Mouse (Mus musculus) limb, embryonic 10.5 days (tissue): ENCODE results near the gene Zfp493. TPM values are rescaled to one million over a fixed set of nuclear protein-coding genes. Genes with fewer than 3 reads are reported as not detected.
"Not testable (repeated sequence)": the region's sequence is repeated elsewhere in the genome, so short reads cannot be mapped to it uniquely, and the experiment has no call there.

Source experiments
- DNase-seq: peaks from one replicate; pipeline ENCODE4 v3.0.0-alpha.2; 2017; ENCODE audit warnings: low spot score
- H3K27ac ChIP-seq: fragments of 300-500 bp; sonication (generic); 2 replicates; pipeline ENCODE4 v1.5.1; 2016; ENCODE audit warnings: mild to moderate bottlenecking
- H3K27me3 ChIP-seq: fragments of 300-500 bp; sonication (generic); 2 replicates; pipeline ENCODE4 v1.6.1; 2016; ENCODE audit warnings: low read depth, mild to moderate bottlenecking; ENCODE audit not compliant: poor library complexity, severe bottlenecking
- H3K36me3 ChIP-seq: fragments of 300-500 bp; sonication (generic); 2 replicates; pipeline ENCODE4 v1.6.1; 2016; ENCODE audit warnings: mild to moderate bottlenecking, moderate library complexity
- H3K4me1 ChIP-seq: fragments of 300-500 bp; sonication (generic); 2 replicates; pipeline ENCODE4 v1.6.1; 2016
- H3K4me3 ChIP-seq: fragments of 300-500 bp; sonication (generic); 2 replicates; pipeline ENCODE4 v1.5.1; 2016; ENCODE audit warnings: mild to moderate bottlenecking, moderate library complexity
- H3K9me3 ChIP-seq: fragments of 300-500 bp; sonication (generic); replicated peaks from 2 replicates; pipeline ENCODE4 v1.6.1; 2016; ENCODE audit warnings: mild to moderate bottlenecking
- WGBS: fragments of 180-500 bp; shearing (Covaris S2); methylation state at CpG from one replicate; pipeline ENCODE4 v1.1.7; 2016; 5-methylcytosine and 5-hydroxymethylcytosine counted together
- polyA plus RNA-seq: library from polyadenylated mRNA; unstranded; fragments of >200 nt; fragmentation: Nextera tagmentation; extraction: Ambion mirVana; gene quantifications from 2 replicates; pipeline ENCODE4 v1.2.1, GENCODE M21; 2016

Zfp493 gene
- 2.9 and 3.6 TPM in 2 replicates for polyA plus RNA-seq

DNA sequence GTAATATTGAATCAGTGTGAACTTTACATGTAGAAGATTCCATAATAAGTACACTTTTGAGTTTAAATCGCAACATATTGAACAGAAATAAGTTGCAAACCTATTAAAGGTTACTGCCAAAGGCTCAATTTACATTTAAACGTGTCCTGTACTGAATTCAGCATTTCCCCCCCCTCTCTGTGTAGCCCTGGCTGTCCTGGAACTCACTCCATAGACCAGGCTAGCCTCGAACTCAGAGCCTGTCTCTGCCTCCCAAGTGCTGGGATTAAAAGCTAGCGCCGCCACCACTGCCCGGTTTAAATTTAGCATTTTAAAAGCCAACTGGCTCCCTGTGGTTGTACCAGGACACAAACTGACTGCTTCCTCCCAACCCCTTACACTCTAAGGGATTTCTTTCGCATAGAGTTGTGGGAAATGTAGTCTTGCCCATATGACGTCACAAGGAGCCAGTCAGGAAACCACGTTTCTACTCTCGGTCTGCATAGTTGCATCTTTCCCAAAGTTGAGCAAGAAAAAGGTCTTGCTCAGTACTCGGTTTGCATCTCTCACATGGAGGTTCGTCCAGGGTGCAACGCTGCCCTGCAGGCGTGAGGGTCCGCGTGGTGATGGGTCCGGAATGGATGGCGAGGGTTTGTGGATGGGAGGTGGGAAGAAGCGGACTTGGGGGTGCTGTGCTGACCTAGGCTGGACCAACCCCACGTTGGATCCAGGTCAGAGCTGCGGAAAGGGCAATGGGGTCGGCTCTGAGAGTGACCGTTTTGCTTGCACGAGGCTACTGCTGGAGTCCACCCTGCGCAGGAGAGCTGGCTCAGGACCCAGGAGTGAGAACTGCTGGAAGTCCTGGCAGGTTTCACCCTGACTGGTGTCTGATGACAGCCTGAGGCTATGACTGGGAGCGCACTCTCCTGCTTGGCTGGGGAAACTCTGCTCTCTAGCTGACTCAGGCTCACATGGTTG, at the start of gene Zfp493:
Gene Zfp493 (plus strand): TSS at position 429 of the 957 bp plus-strand sequence.
- Histone ChIP-seq H3K36me3 (no peaks in the 10 kb centered on the region), H3K4me1 (peaks cover 13% of the 10 kb centered on the region), H3K27ac (peak within 1 kb of the TSS; percentile 88), H3K4me3 (peak within 1 kb of the TSS; percentile 83), H3K9me3 (no peaks in the 10 kb centered on the region), H3K27me3 (no peaks in the 10 kb centered on the region)
- WGBS: 8% methylated on average over 26 of the region's 26 CpGs
- DNase-seq: peak; percentile 76

DNA sequence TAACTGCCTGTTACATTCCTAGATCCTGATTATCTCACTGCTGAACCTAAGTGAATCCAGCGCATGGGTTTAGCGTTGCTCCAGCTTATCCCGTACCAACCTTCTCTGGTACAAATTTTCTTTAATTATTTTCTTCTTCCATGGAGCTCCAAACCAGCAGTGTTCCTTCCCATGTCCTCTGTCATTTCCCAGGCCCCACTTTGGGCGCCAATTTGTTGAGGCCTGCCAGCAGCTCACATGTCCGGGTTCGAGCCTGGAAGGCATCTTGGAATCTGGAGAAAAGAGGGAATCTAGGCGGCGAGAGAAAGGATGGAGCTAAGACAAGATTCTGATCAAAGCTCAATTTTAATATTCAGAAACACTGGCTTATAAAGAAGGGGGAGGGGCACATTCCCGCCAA, 45.1 kb upstream of the Zfp493 start:
- not testable (repeated sequence) for DNase-seq, H3K4me1 ChIP-seq, H3K4me3 ChIP-seq, H3K27me3 ChIP-seq, H3K27ac ChIP-seq, H3K9me3 ChIP-seq, H3K36me3 ChIP-seq
- 90% methylated on average over 9 of the region's 9 CpGs for WGBS

DNA sequence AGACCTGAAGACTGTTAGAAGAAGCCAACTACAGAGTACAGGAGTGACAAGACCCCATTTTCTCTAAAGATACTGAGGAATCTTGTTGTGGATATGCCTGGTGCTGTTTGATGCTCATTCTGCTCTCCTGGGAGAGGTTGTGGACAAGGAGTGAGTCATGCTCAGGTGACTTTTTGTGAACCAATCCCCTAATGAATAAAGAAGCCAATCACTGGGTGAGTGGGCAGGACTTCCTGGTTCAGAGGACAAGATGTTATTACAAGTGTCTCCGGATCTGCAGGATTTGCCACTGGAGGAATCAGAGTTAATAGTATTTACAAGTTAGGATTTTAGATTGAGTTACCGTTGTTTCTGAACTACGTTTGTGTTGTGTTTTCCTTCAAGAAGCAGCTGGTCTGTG, 36.6 kb upstream of the Zfp493 start:
- no peaks in the 10 kb centered on the region for H3K9me3 ChIP-seq
- no peaks in the 10 kb centered on the region for H3K4me1 ChIP-seq
- no peak for DNase-seq
- 88% methylated on average over 3 of the region's 3 CpGs for WGBS
- H3K27ac ChIP-seq: no peak overlapping the region
- H3K4me3 ChIP-seq: no peak overlapping the region
- H3K27me3 ChIP-seq: no peaks in the 10 kb centered on the region
- H3K36me3 ChIP-seq: peaks cover 10% of the 10 kb centered on the region

DNA sequence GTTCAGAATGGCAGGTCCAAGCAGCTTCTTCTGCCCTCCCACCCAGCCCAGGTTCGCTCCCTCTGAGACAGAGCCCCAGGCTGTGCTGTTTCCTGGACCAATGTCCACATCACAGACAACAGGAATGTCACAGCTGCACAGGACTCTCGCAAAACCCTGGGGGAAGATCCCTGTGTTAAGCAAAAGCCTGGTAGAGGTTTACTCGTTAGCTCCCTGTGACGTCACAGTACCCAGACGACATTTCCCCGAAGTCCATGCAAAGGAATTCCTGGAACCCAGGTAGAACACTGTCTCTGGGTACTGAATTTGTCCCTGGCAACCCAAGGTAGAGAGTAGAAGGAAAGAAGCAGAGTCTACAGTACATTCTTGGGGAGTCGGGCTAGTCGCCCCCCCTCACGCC, 35.6 kb upstream of the Zfp493 start:
- Histone ChIP-seq H3K4me1 (no peaks in the 10 kb centered on the region), H3K9me3 (no peaks in the 10 kb centered on the region), H3K4me3 (no peak overlapping the region), H3K27me3 (no peaks in the 10 kb centered on the region), H3K36me3 (peaks cover 20% of the 10 kb centered on the region), H3K27ac (no peak overlapping the region)
- DNase-seq: no peak
- WGBS: 92% methylated on average over 9 of the region's 9 CpGs

DNA sequence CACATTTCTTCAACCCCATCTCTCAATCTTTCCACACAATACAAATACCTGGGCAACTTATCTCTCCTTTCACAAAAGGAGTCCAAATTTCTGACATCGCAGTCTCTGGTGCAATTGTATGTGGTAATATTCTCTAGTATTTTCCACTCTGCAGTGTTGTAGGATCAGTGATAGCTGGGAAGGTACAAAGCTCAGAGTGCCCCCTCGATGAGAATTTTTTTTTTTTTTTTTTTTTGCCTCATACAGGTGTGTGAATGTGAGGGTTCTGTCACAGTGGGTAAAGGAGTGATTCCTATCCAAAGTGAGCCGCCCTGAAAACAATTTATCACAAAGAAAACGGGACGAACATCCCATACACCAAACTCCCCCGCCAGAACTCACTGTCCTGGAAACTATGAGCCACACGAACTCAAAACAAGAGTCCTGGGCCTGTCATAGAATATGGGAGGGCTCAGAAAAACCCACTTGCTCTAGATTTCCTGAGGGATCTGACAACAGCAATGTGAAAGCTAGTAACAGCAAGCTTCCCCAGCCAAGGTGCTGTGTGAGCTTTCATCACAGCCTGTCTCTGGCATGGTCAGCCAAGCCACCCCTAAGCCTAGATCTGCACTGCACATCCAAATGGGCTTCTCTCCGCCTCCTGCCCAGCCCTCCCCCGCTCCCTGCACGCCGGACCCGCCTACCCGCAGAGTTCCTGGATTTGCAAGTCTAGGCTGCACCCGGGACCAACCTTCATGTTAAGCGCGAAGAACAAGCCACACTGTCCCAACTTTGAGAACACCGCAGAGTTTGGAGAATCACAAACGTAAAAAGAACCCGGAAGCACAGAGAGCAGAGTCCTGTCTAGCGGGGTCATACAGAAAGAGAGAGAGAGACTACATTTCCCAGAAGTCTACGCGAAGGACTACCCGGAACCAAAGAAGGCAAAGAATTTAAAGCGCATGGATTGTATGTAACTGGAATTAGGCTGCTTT, 24.9 kb upstream of the Zfp493 start, which contains the start of gene Zfp85:
Gene Zfp85 (minus strand): TSS at position 896 of the 974 bp plus-strand sequence.
- Histone ChIP-seq H3K36me3 (peaks cover 12% of the 10 kb centered on the region), H3K9me3 (no peaks in the 10 kb centered on the region), H3K4me1 (peaks cover 4% of the 10 kb centered on the region; the same call in 1 of the 2 replicates), H3K27ac (peak within 1 kb of the TSS; percentile 85), H3K27me3 (no peaks in the 10 kb centered on the region), H3K4me3 (peak within 1 kb of the TSS; percentile 71)
- DNase-seq: peak; percentile 66
- 8% methylated on average over 24 of the region's 24 CpGs for WGBS

DNA sequence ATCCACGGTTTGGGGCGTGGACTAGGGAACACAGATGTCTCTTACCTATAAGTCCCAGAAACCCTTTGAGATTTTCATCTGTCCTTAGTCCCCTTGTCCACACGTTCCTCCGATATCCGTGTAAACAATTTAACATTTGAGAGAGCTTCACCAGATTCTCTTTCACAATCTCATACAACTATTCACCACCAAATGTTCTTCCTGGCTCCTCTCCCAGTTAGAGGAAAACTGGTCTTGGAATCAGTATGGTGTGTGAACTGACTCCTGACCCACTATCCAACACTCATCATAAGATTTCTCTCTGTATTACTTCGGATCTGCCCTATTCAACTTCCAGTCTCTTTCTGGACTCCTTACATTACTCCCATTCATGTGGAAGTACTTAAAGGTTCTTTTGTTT, 23.7 kb upstream of the Zfp493 start:
- no peak for DNase-seq
- Histone ChIP-seq H3K27ac (no peak overlapping the region), H3K36me3 (peaks cover 9% of the 10 kb centered on the region; the same call in 1 of the 2 replicates), H3K4me3 (no peak overlapping the region), H3K4me1 (peaks cover 4% of the 10 kb centered on the region; the same call in 1 of the 2 replicates), H3K9me3 (no peaks in the 10 kb centered on the region), H3K27me3 (no peaks in the 10 kb centered on the region)
- whole genome bisulfite sequencing: 83% methylated on average over 6 of the region's 6 CpGs

DNA sequence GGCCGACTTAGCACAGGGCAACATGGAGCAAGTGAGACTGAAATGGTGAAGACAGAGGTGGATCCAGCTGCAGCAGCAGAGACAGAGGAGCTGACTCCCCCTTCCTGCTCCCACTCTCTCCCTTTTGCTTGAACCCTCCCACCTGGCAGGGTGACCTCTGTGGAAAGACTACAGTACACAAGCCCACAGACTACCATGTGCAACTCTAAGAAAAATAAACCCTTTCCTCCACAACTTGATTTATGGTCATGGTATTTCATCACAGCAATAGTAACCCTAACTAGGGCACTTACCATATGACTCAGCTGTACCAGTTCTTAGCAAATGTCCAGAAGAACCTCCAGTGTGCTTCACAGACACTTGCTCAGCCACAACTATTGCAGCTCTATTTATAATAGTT, 19.5 kb upstream of the Zfp493 start:
- no peaks in the 10 kb centered on the region for H3K9me3 ChIP-seq
- H3K4me3 ChIP-seq: no peak overlapping the region
- no peak for DNase-seq
- no peaks in the 10 kb centered on the region for H3K4me1 ChIP-seq
- WGBS: 79% methylated on average over 1 of the region's 1 CpGs
- H3K36me3 ChIP-seq: no peaks in the 10 kb centered on the region
- no peaks in the 10 kb centered on the region for H3K27me3 ChIP-seq
- H3K27ac ChIP-seq: no peak overlapping the region

DNA sequence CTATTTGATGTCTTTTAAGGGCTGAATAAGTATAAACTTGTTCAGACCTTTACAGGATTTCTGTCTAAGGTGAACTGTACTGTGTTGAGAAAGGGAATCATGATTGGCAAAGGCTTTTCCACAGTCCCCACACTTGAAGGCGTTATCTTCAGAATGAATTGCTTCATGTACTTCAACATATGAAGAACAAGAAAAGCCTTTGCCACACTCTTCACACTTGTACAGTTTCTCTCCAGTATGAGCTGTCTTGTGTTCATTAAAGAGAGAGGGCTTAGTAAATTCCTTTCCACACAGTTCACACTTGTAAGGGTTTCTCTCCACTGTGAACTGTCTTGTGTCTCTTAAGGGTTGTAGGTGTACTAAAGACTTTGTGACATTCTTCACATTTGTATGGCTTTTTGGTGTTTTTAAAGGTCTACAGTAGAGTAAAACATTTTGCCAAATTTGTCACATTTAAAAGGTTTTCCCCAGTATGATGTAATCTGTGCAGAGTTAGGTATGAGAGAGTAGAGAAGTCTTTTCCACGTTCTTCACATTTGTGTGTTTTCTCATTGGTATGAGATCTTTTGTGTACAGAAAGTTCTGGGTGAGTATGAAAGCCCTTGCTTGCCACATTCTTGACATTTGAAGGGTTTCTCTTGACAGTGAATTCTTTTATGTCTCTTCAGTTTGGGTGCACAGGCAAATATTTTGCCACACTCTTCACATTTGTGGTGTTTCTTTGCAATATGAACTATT, 16.3 kb upstream of the Zfp493 start:
- Histone ChIP-seq H3K36me3 (no peaks in the 10 kb centered on the region), H3K4me3 (no peak overlapping the region), H3K9me3 (no peaks in the 10 kb centered on the region), H3K27me3 (no peaks in the 10 kb centered on the region), H3K27ac (no peak overlapping the region), H3K4me1 (no peaks in the 10 kb centered on the region)
- DNase-seq: no peak
- 92% methylated on average over 2 of the region's 2 CpGs for WGBS

DNA sequence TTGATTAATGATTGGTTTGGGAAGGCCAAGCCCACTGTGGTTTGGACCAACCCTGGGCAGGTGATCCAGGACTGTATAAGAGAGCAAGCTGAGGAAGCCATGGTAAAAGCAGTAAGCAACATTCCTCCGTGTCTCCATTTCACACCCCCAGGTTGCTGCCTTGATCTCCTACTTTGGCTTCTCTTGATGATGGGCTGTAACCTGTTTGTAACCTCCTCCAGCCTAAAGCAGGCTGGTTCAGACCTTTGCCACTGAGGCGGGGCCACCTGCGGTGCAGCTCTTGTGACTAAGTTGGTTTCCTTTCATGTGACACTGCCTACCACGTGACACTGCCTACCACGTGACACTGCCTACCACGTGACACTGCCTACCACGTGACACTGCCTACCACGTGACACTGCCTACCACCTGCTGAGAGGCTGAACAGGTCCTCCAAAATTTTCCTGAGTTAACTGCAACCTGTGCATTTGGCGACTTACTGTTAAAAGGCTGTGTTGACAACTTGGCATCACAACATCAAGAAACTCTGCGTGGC, 12.5 kb downstream of the Zfp493 start:
- 96% methylated on average over 10 of the region's 10 CpGs for WGBS

DNA sequence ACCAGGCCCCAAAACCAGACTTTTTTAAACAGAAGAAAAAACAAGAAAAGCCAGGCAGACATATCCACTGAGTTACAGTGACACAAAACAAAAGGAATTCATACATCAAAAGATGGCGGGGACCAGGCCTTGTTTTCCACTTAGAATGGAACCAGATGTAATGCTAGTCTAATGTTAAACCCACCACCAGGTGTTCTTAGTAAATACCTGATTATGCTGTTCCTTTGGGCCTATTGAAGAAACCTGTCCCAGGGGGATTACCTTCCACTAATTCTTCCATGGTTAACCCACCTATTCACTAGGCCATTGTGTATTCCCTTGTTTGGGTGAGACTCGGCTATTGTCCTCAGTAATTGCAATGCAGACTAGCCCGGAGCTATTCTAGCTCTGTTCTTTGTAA, 19.1 kb downstream of the Zfp493 start:
- no peak overlapping the region for H3K4me3 ChIP-seq
- DNase-seq: no peak
- no peaks in the 10 kb centered on the region for H3K4me1 ChIP-seq
- 94% methylated on average over 3 of the region's 3 CpGs for WGBS
- no peaks in the 10 kb centered on the region for H3K9me3 ChIP-seq
- H3K36me3 ChIP-seq: no peaks in the 10 kb centered on the region
- H3K27me3 ChIP-seq: no peaks in the 10 kb centered on the region
- H3K27ac ChIP-seq: no peak overlapping the region

More for the DNA sequence above, 12.5 kb downstream of the Zfp493 start:
- no peak overlapping the region for H3K4me3 ChIP-seq
- H3K9me3 ChIP-seq: 0 out of 2 replicates have a peak, but pooled peaks cover 2% of the 10 kb centered on the region
- no peaks in the 10 kb centered on the region for H3K4me1 ChIP-seq
- peaks cover 16% of the 10 kb centered on the region for H3K36me3 ChIP-seq
- H3K27me3 ChIP-seq: no peaks in the 10 kb centered on the region
- no peak for DNase-seq
- H3K27ac ChIP-seq: no peak overlapping the region

DNA sequence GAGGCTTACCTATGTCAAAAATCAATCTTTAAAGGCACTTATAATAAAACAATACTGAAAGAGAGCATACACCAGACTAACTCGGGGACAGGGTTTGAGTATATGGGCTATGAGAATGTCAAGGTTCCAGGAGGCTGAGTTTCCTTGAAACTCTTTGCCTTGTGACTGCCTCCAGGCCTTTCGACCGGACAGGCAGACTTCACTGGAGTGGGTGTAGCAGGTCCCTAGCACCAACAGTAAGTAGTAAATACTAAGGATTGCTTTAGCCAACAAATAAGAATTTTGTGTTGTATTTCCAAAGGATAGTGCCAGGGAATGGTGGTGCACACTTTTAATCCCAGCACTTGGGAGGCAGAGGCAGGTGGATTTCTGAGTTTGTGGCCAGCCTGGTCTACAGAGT, 19.7 kb downstream of the Zfp493 start:
- not testable (repeated sequence) for H3K27ac ChIP-seq, H3K4me1 ChIP-seq, H3K27me3 ChIP-seq, DNase-seq, H3K36me3 ChIP-seq, H3K4me3 ChIP-seq, H3K9me3 ChIP-seq
- WGBS: 90% methylated on average over 3 of the region's 3 CpGs

DNA sequence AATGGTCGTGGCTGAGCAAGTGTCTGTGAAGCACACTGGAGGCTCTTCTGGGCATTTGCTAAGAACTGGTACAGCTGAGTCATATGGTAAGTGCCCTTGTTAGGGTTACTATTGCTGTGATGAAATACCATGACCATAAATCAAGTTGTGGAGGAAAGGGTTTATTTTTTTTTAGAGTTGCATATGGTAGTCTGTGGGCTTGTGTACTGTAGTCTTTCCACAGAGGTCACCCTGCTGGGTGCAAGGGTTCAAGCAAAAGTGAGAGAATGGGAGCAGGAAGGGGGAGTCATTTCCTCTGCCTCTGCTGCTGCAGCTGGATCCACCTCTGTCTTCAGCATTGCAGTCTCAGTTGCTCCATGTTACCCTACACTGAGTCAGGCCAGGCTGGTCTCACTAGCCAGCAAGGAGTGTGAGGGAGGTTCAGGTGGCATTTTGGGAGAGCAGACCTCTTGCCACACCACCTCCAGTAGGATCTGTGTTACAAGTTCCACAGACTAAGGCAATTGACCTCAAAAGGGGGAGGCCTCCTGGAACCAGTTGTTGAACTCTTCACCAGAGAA, 32.2 kb downstream of the Zfp493 start:
- Histone ChIP-seq H3K36me3 (peaks cover 4% of the 10 kb centered on the region; the same call in 1 of the 2 replicates), H3K4me1 (0 out of 2 replicates have a peak, but pooled peaks cover 2% of the 10 kb centered on the region), H3K27me3 (no peaks in the 10 kb centered on the region), H3K27ac (no peak overlapping the region), H3K9me3 (no peaks in the 10 kb centered on the region), H3K4me3 (no peak overlapping the region)
- 78% methylated on average over 1 of the region's 1 CpGs for WGBS
- DNase-seq: no peak
